Comparison of ENCODE assay signal across 23 mouse cellular contexts in genomic region chr11:69752686-69753085, GRCm38 (mm10). TPM values are rescaled to one million over a fixed set of nuclear protein-coding genes. Genes with fewer than 3 reads are reported as not detected.
DNase-seq lines count a peak whose midpoint lies in the region; ATAC-seq and TF ChIP-seq lines count a peak whose summit lies in the region.
"Had no signal": no experiment of that assay in that cellular context is flagged by ENCODE, and none has a peak within 500 bp of the region (broad histone marks: within the 10 kb centered on the region; RNA-seq: fewer than 3 reads in every experiment).

No protein-coding gene starts in this region.

- H3K27me3 ChIP-seq in lung, embryonic 14.5 days (ENCODE audit: insufficient read depth, low read length): no peaks in the 10 kb centered on the region
- H3K27me3 ChIP-seq in lung, postnatal 0 days (replicated peaks; ENCODE audit: insufficient read depth, low read length): no peaks in the 10 kb centered on the region
- no peaks in the 10 kb centered on the region for H3K27me3 ChIP-seq in myocyte (ENCODE audit: control insufficient read depth, insufficient read depth, insufficient read length)
- H3K27me3 ChIP-seq: embryonic facial prominence, embryonic 12.5 days; heart, embryonic 15.5 days; hindbrain, embryonic 12.5 days; megakaryocyte, embryonic 14.5 days; stomach, embryonic 15.5 days had no signal

- H3ac ChIP-seq in myocyte (ENCODE audit: control insufficient read depth, insufficient read length): no peak overlapping the region

- H3K36me3 ChIP-seq in lung, embryonic 14.5 days (ENCODE audit: insufficient read depth): peaks cover 12% of the 10 kb centered on the region
- no peaks in the 10 kb centered on the region for H3K36me3 ChIP-seq in lung, postnatal 0 days (ENCODE audit: insufficient read depth, low read length)
- no peaks in the 10 kb centered on the region for H3K36me3 ChIP-seq in myocyte (ENCODE audit: control insufficient read depth, insufficient read depth)
- H3K36me3 ChIP-seq: heart, embryonic 15.5 days; stomach, embryonic 15.5 days had no signal

- no peaks in the 10 kb centered on the region for H3K9me3 ChIP-seq in lung, embryonic 14.5 days (ENCODE audit: low read depth, low read length)
- no peaks in the 10 kb centered on the region for H3K9me3 ChIP-seq in lung, postnatal 0 days (ENCODE audit: low read length)
- H3K9me3 ChIP-seq: embryonic facial prominence, embryonic 12.5 days; heart, embryonic 15.5 days; hindbrain, embryonic 12.5 days; megakaryocyte, embryonic 14.5 days; stomach, embryonic 15.5 days had no signal

- no peak for TF ChIP-seq CTCF in lung, embryonic 14.5 days (IDR thresholded peaks at IDR 0.05; ENCODE audit: low read depth)
- TF ChIP-seq CTCF in lung, postnatal 0 days (IDR thresholded peaks at IDR 0.05): no peak

- no peak overlapping the region for H3K9ac ChIP-seq in lung, embryonic 14.5 days
- H3K9ac ChIP-seq in lung, postnatal 0 days (replicated peaks; ENCODE audit: low read depth): no peak overlapping the region
- H3K9ac ChIP-seq: embryonic facial prominence, embryonic 12.5 days; heart, embryonic 15.5 days; hindbrain, embryonic 12.5 days; stomach, embryonic 15.5 days had no signal

- H3K27ac ChIP-seq in lung, embryonic 14.5 days (ENCODE audit: low read depth): peak overlapping the region; percentile 2; the same call in 1 of the 2 replicates
- H3K27ac ChIP-seq in lung, postnatal 0 days (ENCODE audit: low read length): no peak overlapping the region
- H3K27ac ChIP-seq: heart, embryonic 15.5 days; hindbrain, embryonic 12.5 days; stomach, embryonic 15.5 days had no signal

- TF ChIP-seq POLR2A in myocyte (IDR thresholded peaks at IDR 0.05; ENCODE audit: insufficient read length, low read depth): no peak

- no peak for TF ChIP-seq EP300 in lung, postnatal 0 days (IDR thresholded peaks at IDR 0.05)

- peaks cover 98% of the 10 kb centered on the region for H3K79me2 ChIP-seq in myocyte (ENCODE audit: control insufficient read depth, insufficient read depth)

- H3K4me2 ChIP-seq in lung, embryonic 14.5 days: no peak overlapping the region
- H3K4me2 ChIP-seq in lung, postnatal 0 days (replicated peaks; ENCODE audit: low read depth, low read length): no peak overlapping the region
- peak overlapping the region; percentile 65 for H3K4me2 ChIP-seq in myocyte (ENCODE audit: low read depth)
- H3K4me2 ChIP-seq: embryonic facial prominence, embryonic 12.5 days; heart, embryonic 15.5 days; hindbrain, embryonic 12.5 days; stomach, embryonic 15.5 days had no signal

- H3K4me3 ChIP-seq in lung, embryonic 14.5 days (ENCODE audit: low read depth, low read length): no peak overlapping the region
- no peak overlapping the region for H3K4me3 ChIP-seq in lung, postnatal 0 days (ENCODE audit: low read depth, low read length)
- H3K4me3 ChIP-seq in myocyte: no peak overlapping the region
- H3K4me3 ChIP-seq: embryonic facial prominence, embryonic 12.5 days; heart, embryonic 15.5 days; hindbrain, embryonic 12.5 days; stomach, embryonic 15.5 days had no signal

- H3K4me1 ChIP-seq in lung, embryonic 14.5 days (ENCODE audit: insufficient read depth): peaks cover 8% of the 10 kb centered on the region
- peaks cover 8% of the 10 kb centered on the region for H3K4me1 ChIP-seq in lung, postnatal 0 days (ENCODE audit: insufficient read depth, low read depth, low read length)

- no peak for ATAC-seq in lung, embryonic 14.5 days (ENCODE audit: insufficient read depth)
- ATAC-seq in lung, postnatal 0 days: no peak
- no peak for ATAC-seq in CD4-positive, CD25-positive, alpha-beta regulatory T cell, adult 4 months
- ATAC-seq: intestine, embryonic 16.5 days had no signal

- DNase-seq in adrenal gland, postnatal 14 days: peak; percentile 31
- no peak for DNase-seq in adrenal gland, postnatal 25 days
- DNase-seq in lung, embryonic 14.5 days: no peak
- DNase-seq in lung, postnatal 0 days (ENCODE audit: low spot score): no peak
- peak; percentile 48 for DNase-seq in NIH3T3 (ENCODE audit: low read depth)
- no peak for DNase-seq in spleen, postnatal 14 days (ENCODE audit: low spot score in 2 of 2)
- DNase-seq: cerebellum, postnatal 36 days; kidney, postnatal 10 days; layer of hippocampus, adult 9-11 months; lung, adult 18-20 months; right cerebral cortex, postnatal 4 days; thymus, postnatal 25 days had no signal

TF ChIP-seq in myocyte, 11 proteins besides CTCF, POLR2A, EP300 and RAD21:
- TF ChIP-seq E2F4 (IDR thresholded peaks at IDR 0.05; ENCODE audit: insufficient read depth): no peak
- TF ChIP-seq CEBPB (IDR thresholded peaks at IDR 0.05; ENCODE audit: insufficient read depth, poor library complexity, severe bottlenecking): no peak
- no peak for TF ChIP-seq MYOD1 (IDR thresholded peaks at IDR 0.05; ENCODE audit: control insufficient read depth in 1 of 3, insufficient read length in 2 of 3, low read depth in 2 of 3)
- no peak for TF ChIP-seq TCF12 (IDR thresholded peaks at IDR 0.05; ENCODE audit: insufficient read depth, poor library complexity, severe bottlenecking)
- no peak for TF ChIP-seq SRF (IDR thresholded peaks at IDR 0.05; ENCODE audit: control insufficient read depth, insufficient read length, low read depth)
- TF ChIP-seq USF1 (IDR thresholded peaks at IDR 0.05; ENCODE audit: low read depth): no peak
- TF ChIP-seq MYOG (IDR thresholded peaks at IDR 0.05; ENCODE audit: control insufficient read depth in 1 of 3, insufficient read depth in 1 of 3, insufficient read length in 2 of 3, low read depth in 2 of 3): no peak
- no peak for TF ChIP-seq POLR2AphosphoS2 (IDR thresholded peaks at IDR 0.05; ENCODE audit: insufficient read length, low read depth)
- no peak for TF ChIP-seq TCF3 (IDR thresholded peaks at IDR 0.05; ENCODE audit: insufficient read length, low read depth)
- TF ChIP-seq MAX (IDR thresholded peaks at IDR 0.05; ENCODE audit: low read depth): no peak
- TF ChIP-seq REST (IDR thresholded peaks at IDR 0.05; ENCODE audit: insufficient read depth, insufficient read length): no peak
TF ChIP-seq in myocyte: peak in this region for 0.

RNA-seq across cellular contexts. Expression of gene Polr2a, which starts 5.8 kb away (rescaled TPM):
- 78.0 and 84.0 TPM in 2 replicates for total RNA-seq in adrenal gland, postnatal 14 days (2021)
- total RNA-seq in adrenal gland, postnatal 25 days (2021): 98.5 and 101 TPM in 2 replicates
- 50.4 and 50.5 TPM in 2 replicates for polyA plus RNA-seq in lung, embryonic 14.5 days (2014; fragmentation: Nextera tagmentation; extraction: Ambion mirVana)
- 14.0 and 15.3 TPM in 2 replicates for polyA plus RNA-seq in lung, postnatal 0 days (2015; fragmentation: Nextera tagmentation; extraction: Ambion mirVana)
- 69.5 TPM for polyA plus RNA-seq in myocyte (2012; fragmentation: generic; extraction: Trizol)
- polyA plus RNA-seq in CD4-positive, CD25-positive, alpha-beta regulatory T cell, adult 4 months (2017; shearing (Covaris generic)): 10 to 100 TPM; 25.6 to 36.0 TPM

RNA-seq across cellular contexts. Expression of gene Slc35g3, which starts 9.1 kb away (rescaled TPM):
- not detected in 2 replicates for total RNA-seq in adrenal gland, postnatal 14 days (2021)
- total RNA-seq in adrenal gland, postnatal 25 days (2021): not detected in 2 replicates
- 0.12 and 0.20 TPM in 2 replicates for polyA plus RNA-seq in lung, embryonic 14.5 days (2014; fragmentation: Nextera tagmentation; extraction: Ambion mirVana)
- polyA plus RNA-seq in lung, postnatal 0 days (2015; fragmentation: Nextera tagmentation; extraction: Ambion mirVana): 1.0 TPM in 2 replicates
- 0.26 TPM for polyA plus RNA-seq in myocyte (2012; fragmentation: generic; extraction: Trizol)
- polyA plus RNA-seq in CD4-positive, CD25-positive, alpha-beta regulatory T cell, adult 4 months (2017; shearing (Covaris generic)): not detected
- total RNA-seq: gastrocnemius, adult 8-10 months; left cerebral cortex, postnatal 14 days had no signal
- polyA plus RNA-seq: embryonic facial prominence, embryonic 12.5 days; forebrain, embryonic 11.5 days had no signal

RNA-seq across cellular contexts. Expression of gene Zbtb4, which starts 13.0 kb away (rescaled TPM):
- 39.9 and 42.4 TPM in 2 replicates for total RNA-seq in adrenal gland, postnatal 14 days (2021)
- total RNA-seq in adrenal gland, postnatal 25 days (2021): 39.5 and 65.8 TPM in 2 replicates
- polyA plus RNA-seq in lung, embryonic 14.5 days (2014; fragmentation: Nextera tagmentation; extraction: Ambion mirVana): 2.5 TPM in 2 replicates
- polyA plus RNA-seq in lung, postnatal 0 days (2015; fragmentation: Nextera tagmentation; extraction: Ambion mirVana): 6.6 and 7.6 TPM in 2 replicates
- polyA plus RNA-seq in myocyte (2012; fragmentation: generic; extraction: Trizol): 9.4 TPM
- 10 to 100 TPM; 11.2 to 11.8 TPM for polyA plus RNA-seq in CD4-positive, CD25-positive, alpha-beta regulatory T cell, adult 4 months (2017; shearing (Covaris generic))

RNA-seq across cellular contexts. Expression of gene Chrnb1, which starts 43.1 kb away (rescaled TPM):
- total RNA-seq in adrenal gland, postnatal 14 days (2021): 2.4 and 3.2 TPM in 2 replicates
- total RNA-seq in adrenal gland, postnatal 25 days (2021): 1.8 and 2.4 TPM in 2 replicates
- polyA plus RNA-seq in lung, embryonic 14.5 days (2014; fragmentation: Nextera tagmentation; extraction: Ambion mirVana): 12.1 and 14.6 TPM in 2 replicates
- 15.6 and 16.2 TPM in 2 replicates for polyA plus RNA-seq in lung, postnatal 0 days (2015; fragmentation: Nextera tagmentation; extraction: Ambion mirVana)
- polyA plus RNA-seq in myocyte (2012; fragmentation: generic; extraction: Trizol): 95.3 TPM
- polyA plus RNA-seq in CD4-positive, CD25-positive, alpha-beta regulatory T cell, adult 4 months (2017; shearing (Covaris generic)): 1 to 10 TPM; 2.9 to 4.5 TPM

RNA-seq across cellular contexts. Expression of gene Fgf11, which starts 49.0 kb away (rescaled TPM):
- 3.5 and 3.8 TPM in 2 replicates for total RNA-seq in adrenal gland, postnatal 14 days (2021)
- 3.6 and 3.9 TPM in 2 replicates for total RNA-seq in adrenal gland, postnatal 25 days (2021)
- polyA plus RNA-seq in lung, embryonic 14.5 days (2014; fragmentation: Nextera tagmentation; extraction: Ambion mirVana): 1.6 TPM in 2 replicates
- polyA plus RNA-seq in lung, postnatal 0 days (2015; fragmentation: Nextera tagmentation; extraction: Ambion mirVana): 0.57 and 0.95 TPM in 2 replicates
- 17.5 TPM for polyA plus RNA-seq in myocyte (2012; fragmentation: generic; extraction: Trizol)
- not detected for polyA plus RNA-seq in CD4-positive, CD25-positive, alpha-beta regulatory T cell, adult 4 months (2017; shearing (Covaris generic))

Comparison
In these comparisons a context has a peak if more than half of its experiments do, and no peak if none do; other contexts are left out.
1. DNase-seq: peak in adrenal gland, postnatal 14 days (single experiment) and NIH3T3 (single experiment); none in adrenal gland, postnatal 25 days (single experiment), lung, embryonic 14.5 days (single experiment), lung, postnatal 0 days (single experiment) and spleen, postnatal 14 days (0 of 2).